Mouse (Mus musculus) cerebellum, postnatal 10 days (tissue): ENCODE results near the gene Olfr638.
"Not testable (repeated sequence)": the region's sequence is repeated elsewhere in the genome, so short reads cannot be mapped to it uniquely, and the experiment has no call there.

ENCODE experiments used
- DNase-seq, 2 experiments: peaks; one replicate each; pipeline ENCODE4 v3.0.0; 2021; ENCODE audit warnings: mixed read lengths in 2 of 2

Gene Olfr638

GRCm38 (mm10) chr7:103998446-103998845 is at the start of gene Olfr638:
TSS of gene Olfr638 (plus strand) at chr7:103998746.
- DNase-seq = no peak

GRCm38 (mm10) chr7:103966873-103967272 is 31.7 kb upstream of the Olfr638 start:
- not testable (repeated sequence) for DNase-seq

GRCm38 (mm10) chr7:103970852-103971251 is 27.7 kb upstream of the Olfr638 start, which contains the start of gene Olfr635:
TSS of gene Olfr635 (plus strand) at chr7:103971152.
- no peak for DNase-seq

- DNase-seq = no peak
Measured at GRCm38 (mm10) chr7:103971782-103972181, 26.8 kb upstream of the Olfr638 start.

GRCm38 (mm10) chr7:103999124-103999523 is 578 bp downstream of the Olfr638 start:
- no peak for DNase-seq

- DNase-seq = no peak
Measured at GRCm38 (mm10) chr7:104017203-104017602, 18.7 kb downstream of the Olfr638 start, which contains the start of gene Olfr639. TSS of gene Olfr639 (minus strand) at chr7:104017303.

GRCm38 (mm10) chr7:104018953-104019352 is 20.4 kb downstream of the Olfr638 start:
- DNase-seq = no peak

GRCm38 (mm10) chr7:104021651-104022050 is 23.1 kb downstream of the Olfr638 start:
- DNase-seq = no peak

- no peak for DNase-seq
Measured at GRCm38 (mm10) chr7:104025473-104025872, 26.9 kb downstream of the Olfr638 start, which contains the start of gene Olfr640. TSS of gene Olfr640 (minus strand) at chr7:104025573.

- DNase-seq = no peak
Measured at GRCm38 (mm10) chr7:104026978-104027377, 28.4 kb downstream of the Olfr638 start.

GRCm38 (mm10) chr7:104035145-104035544 is 36.6 kb downstream of the Olfr638 start, which contains the start of gene Olfr641:
TSS of gene Olfr641 (plus strand) at chr7:104035445.
- no peak for DNase-seq

- no peak for DNase-seq
Measured at GRCm38 (mm10) chr7:104050745-104051144, 52.2 kb downstream of the Olfr638 start.

GRCm38 (mm10) chr7:104052566-104052965 is 54.0 kb downstream of the Olfr638 start, which contains the start of gene Olfr642:
TSS of gene Olfr642 (minus strand) at chr7:104052666.
- no peak for DNase-seq
